Mouse (Mus musculus): ENCODE data around the gene Glod4. TPM values are rescaled to one million over a fixed set of nuclear protein-coding genes. Genes with fewer than 3 reads are reported as not detected.

The Glod4 gene
- total and polyA plus RNA-seq, 3 experiments, result 121 to 190 (median 161) TPM

GRCm38 (mm10) chr11:76093610-76094009 lies 149.9 kb downstream of the Glod4 start:
- peaks cover 28 to 56% of the 10 kb centered on the region in 2 experiments for H3K36me3 ChIP-seq (replicated peaks in 1 of 2; ENCODE audit: control insufficient read depth in 1 of 2, insufficient read depth in 1 of 2, low read length in 1 of 2)

GRCm38 (mm10) chr11:76089776-76090175 lies 153.7 kb downstream of the Glod4 start:
- DNase-seq (ENCODE audit: extremely low read depth), result no peak
- peaks cover 0 to under 1% of the 10 kb centered on the region in 2 experiments; a peak in 1 of 4 replicates for H3K4me1 ChIP-seq (ENCODE audit: control insufficient read depth in 1 of 2, insufficient read depth in 2 of 2)
- H3K9ac ChIP-seq (ENCODE audit: insufficient read depth, low read depth), result no peak overlapping the region
- no peak overlapping the region for H3K27ac ChIP-seq (ENCODE audit: insufficient read depth, low read depth)
- peaks cover 39 to 84% of the 10 kb centered on the region in 2 experiments for H3K36me3 ChIP-seq (replicated peaks in 1 of 2; ENCODE audit: control insufficient read depth in 1 of 2, insufficient read depth in 1 of 2, low read length in 1 of 2)
- H3K4me2 ChIP-seq (ENCODE audit: insufficient read depth, low read depth, poor library complexity, severe bottlenecking), result no peak overlapping the region
- H3K27me3 ChIP-seq (replicated peaks), result no peaks in the 10 kb centered on the region
- in situ Hi-C loops (cut with MboI; ENCODE audit: low pct_ligation_motif_present, low pct_unique_long_range_greater_than_20kb, low sequenced_read_pairs), result no loop called here
- dilution Hi-C loops (cut with MboI; ENCODE audit: extremely low pct_ligation_motif_present, extremely low pct_unique_long_range_greater_than_20kb, low sequenced_read_pairs), result no loop called here
- TF ChIP-seq NRF1 (IDR thresholded peaks at IDR 0.05; ENCODE audit: low read depth, low read length) (no peak), ZC3H11A (IDR thresholded peaks at IDR 0.05; ENCODE audit: low read depth, low read length) (no peak), GABPA (IDR thresholded peaks at IDR 0.05; ENCODE audit: insufficient replicate concordance, low read depth, low read length) (no peak), SMC3 (IDR thresholded peaks at IDR 0.05; ENCODE audit: low read depth, low read length) (no peak), MEF2A (IDR thresholded peaks at IDR 0.05; ENCODE audit: borderline replicate concordance, low read depth, low read length) (no peak), MYC (IDR thresholded peaks at IDR 0.05; ENCODE audit: low read depth, low read length) (no peak), MAFK (IDR thresholded peaks at IDR 0.05; ENCODE audit: insufficient replicate concordance, low read length) (no peak), CHD1 (IDR thresholded peaks at IDR 0.05; ENCODE audit: low read depth, low read length) (no peak), TCF12 (IDR thresholded peaks at IDR 0.05; ENCODE audit: low read depth, low read length) (no peak), EP300 (IDR thresholded peaks at IDR 0.05; ENCODE audit: low read length) (no peak), RAD21 (IDR thresholded peaks at IDR 0.05; ENCODE audit: low read depth, low read length) (no peak), IRF4 (IDR thresholded peaks at IDR 0.05; ENCODE audit: low read depth, low read length) (no peak), ZKSCAN1 (IDR thresholded peaks at IDR 0.05; ENCODE audit: borderline replicate concordance, low read depth, low read length) (no peak), BHLHE40 (IDR thresholded peaks at IDR 0.05; ENCODE audit: low read depth, low read length) (no peak), TBP (conservative IDR thresholded peaks at IDR 0.05; ENCODE audit: low read depth, low read length) (no peak), ZMIZ1 (IDR thresholded peaks at IDR 0.05; ENCODE audit: low read depth, low read length) (no peak), ZNF384 (IDR thresholded peaks at IDR 0.05; ENCODE audit: low read depth, low read length) (no peak), MAZ (IDR thresholded peaks at IDR 0.05; ENCODE audit: low read depth, low read length) (no peak), ELF1 (IDR thresholded peaks at IDR 0.05; ENCODE audit: low read depth, low read length) (no peak), JUND (conservative IDR thresholded peaks at IDR 0.05; ENCODE audit: low read depth, low read length) (no peak)
- H3K9me3 ChIP-seq (replicated peaks; ENCODE audit: low read length), result no peaks in the 10 kb centered on the region
- no peaks in the 10 kb centered on the region for H3K79me2 ChIP-seq (replicated peaks; ENCODE audit: control insufficient read depth, extremely low read depth, insufficient read depth, poor library complexity, severe bottlenecking)
- H3K4me3 ChIP-seq (replicated peaks in 1 of 3; ENCODE audit: low read depth in 2 of 3, low read length in 2 of 3, poor library complexity in 1 of 3), result no peak overlapping the region

More at GRCm38 (mm10) chr11:76093610-76094009, 149.9 kb downstream of the Glod4 start:
- Histone ChIP-seq H3K9ac (ENCODE audit: insufficient read depth, low read depth) (no peak overlapping the region), H3K4me1 (ENCODE audit: control insufficient read depth in 1 of 2, insufficient read depth in 2 of 2) (no peaks in the 10 kb centered on the region), H3K27ac (ENCODE audit: insufficient read depth, low read depth) (no peak overlapping the region), H3K27me3 (replicated peaks) (no peaks in the 10 kb centered on the region), H3K79me2 (replicated peaks; ENCODE audit: control insufficient read depth, extremely low read depth, insufficient read depth, poor library complexity, severe bottlenecking) (no peaks in the 10 kb centered on the region), H3K4me3 (replicated peaks in 1 of 3; ENCODE audit: low read depth in 2 of 3, low read length in 2 of 3, poor library complexity in 1 of 3) (no peak overlapping the region), H3K9me3 (replicated peaks; ENCODE audit: low read length) (no peaks in the 10 kb centered on the region), H3K4me2 (ENCODE audit: insufficient read depth, low read depth, poor library complexity, severe bottlenecking) (no peak overlapping the region)
- dilution Hi-C loops (cut with MboI; ENCODE audit: extremely low pct_ligation_motif_present, extremely low pct_unique_long_range_greater_than_20kb, low sequenced_read_pairs), result no loop called here
- peak; percentile 11; the same call in 1 of the 2 replicates for TF ChIP-seq SMC3 (IDR thresholded peaks at IDR 0.05; ENCODE audit: low read depth, low read length)
- TF ChIP-seq ZNF384 (IDR thresholded peaks at IDR 0.05; ENCODE audit: low read depth, low read length), result no peak
- no peak for TF ChIP-seq MAZ (IDR thresholded peaks at IDR 0.05; ENCODE audit: low read depth, low read length)
- no peak for TF ChIP-seq MAX (IDR thresholded peaks at IDR 0.05; ENCODE audit: low read length)
- no peak; the same call in none of the 2 replicates for TF ChIP-seq RAD21 (IDR thresholded peaks at IDR 0.05; ENCODE audit: low read depth, low read length)
- TF ChIP-seq POLR2AphosphoS2 (IDR thresholded peaks at IDR 0.05; ENCODE audit: low read depth, low read length), result no peak
- no peak for TF ChIP-seq ZMIZ1 (IDR thresholded peaks at IDR 0.05; ENCODE audit: low read depth, low read length)
- no peak for TF ChIP-seq E2F4 (IDR thresholded peaks at IDR 0.05; ENCODE audit: insufficient replicate concordance, low read depth, low read length)
- TF ChIP-seq CTCF (conservative IDR thresholded peaks at IDR 0.05 in 1 of 2, IDR thresholded peaks at IDR 0.05 in 1 of 2; ENCODE audit: low read depth in 2 of 2, low read length in 2 of 2), result peak in 1 of 2 experiments; percentile 29; a peak in 2 of 4 replicates
- in situ Hi-C loops (cut with MboI; ENCODE audit: low pct_ligation_motif_present, low pct_unique_long_range_greater_than_20kb, low sequenced_read_pairs), result no loop called here
- DNase-seq (ENCODE audit: extremely low read depth), result no peak

Measured in CH12.LX (cell line).